Mouse (Mus musculus) liver, adult 2 months (tissue): ENCODE data around the gene Knstrn. TPM values are rescaled to one million over a fixed set of nuclear protein-coding genes. Genes with fewer than 3 reads are reported as not detected.

Source experiments
- DNase-seq: peaks from one replicate; pipeline ENCODE4 v3.0.0-alpha.2; 2011; ENCODE audit warnings: low read depth, low spot score; ENCODE audit errors: extremely low read depth
- H3K27ac ChIP-seq: fragments of 200-500 bp; replicated peaks from 2 replicates; pipeline ENCODE4 v1.5.1; 2012; ENCODE audit warnings: low read depth, mild to moderate bottlenecking, control low read depth, inconsistent platforms, low read length; ENCODE audit not compliant: insufficient read depth
- H3K27me3 ChIP-seq: fragments of 200-500 bp; 2 replicates; pipeline ENCODE4 v1.6.1; 2012; ENCODE audit warnings: mild to moderate bottlenecking, moderate library complexity, low read length, inconsistent platforms; ENCODE audit not compliant: control insufficient read depth, insufficient read depth
- H3K36me3 ChIP-seq: fragments of 200-500 bp; 2 replicates; pipeline ENCODE4 v1.6.1; 2012; ENCODE audit warnings: low read length, inconsistent platforms; ENCODE audit not compliant: control insufficient read depth, insufficient read depth
- H3K4me1 ChIP-seq: fragments of 200-500 bp; 2 replicates; pipeline ENCODE4 v1.6.1; 2011; ENCODE audit warnings: low read length; ENCODE audit not compliant: control insufficient read depth, insufficient read depth
- H3K4me3 ChIP-seq: fragments of 200-500 bp; 2 replicates; pipeline ENCODE4 v1.5.1; 2011; ENCODE audit warnings: low read depth, mild to moderate bottlenecking, control low read depth, low read length, moderate library complexity; ENCODE audit not compliant: insufficient read depth
- H3K79me2 ChIP-seq: fragments of 200-500 bp; 2 replicates; pipeline ENCODE4 v1.6.1; 2012; ENCODE audit warnings: inconsistent platforms, mild to moderate bottlenecking, low read length, moderate library complexity; ENCODE audit not compliant: control insufficient read depth, insufficient read depth
- H3K9ac ChIP-seq: fragments of 200-500 bp; 2 replicates; pipeline ENCODE4 v1.6.1; 2012; ENCODE audit warnings: low read depth, mild to moderate bottlenecking, control low read depth, inconsistent platforms, low read length
- CTCF ChIP-seq: fragments of 200-500 bp; IDR thresholded peaks from 2 replicates; pipeline ENCODE4 v1.5.1; 2011; ENCODE audit warnings: low read depth, low read length, control low read depth
- POLR2A ChIP-seq: fragments of 200-500 bp; IDR thresholded peaks from 2 replicates; pipeline ENCODE4 v1.6.1; 2011; ENCODE audit warnings: low read length, control low read depth; ENCODE audit not compliant: insufficient read depth; ENCODE audit errors: extremely low read depth
- WGBS: fragments of 180-500 bp; shearing (Covaris S2); methylation state at CpG from one replicate; pipeline ENCODE4 v1.1.7; 2018; 5-methylcytosine and 5-hydroxymethylcytosine counted together
- polyA plus RNA-seq: library from polyadenylated mRNA; depleted of rRNA; stranded (reverse); fragments of >200 nt; gene quantifications from 2 replicates; pipeline ENCODE4 v1.2.3, GENCODE M21; 2012
- total RNA-seq: library from RNA; depleted of rRNA; stranded (reverse); fragments of >200 nt; gene quantifications from 2 replicates; pipeline ENCODE4 v1.2.3, GENCODE M21; 2014

Knstrn gene
- total and polyA plus RNA-seq, 2 experiments = 0.22 to 0.83 TPM

GRCm38 (mm10) chr2:118851756-118852155 is 38.0 kb downstream of the Knstrn start:
- Histone ChIP-seq H3K4me3 (no peak overlapping the region), H3K79me2 (no peaks in the 10 kb centered on the region), H3K4me1 (no peaks in the 10 kb centered on the region), H3K27me3 (no peaks in the 10 kb centered on the region), H3K36me3 (no peaks in the 10 kb centered on the region), H3K9ac (no peak overlapping the region), H3K27ac (no peak overlapping the region)
- TF ChIP-seq CTCF = no peak
- no peak for DNase-seq
- 70% methylated on average over 3 of the region's 3 CpGs for WGBS

GRCm38 (mm10) chr2:118861454-118862339 is 47.9 kb downstream of the Knstrn start, which contains the start of gene Ivd:
Gene Ivd, plus strand, starts transcription at chr2:118861954.
- Histone ChIP-seq H3K36me3 (peaks cover 12% of the 10 kb centered on the region), H3K9ac (peak within 1 kb of the TSS; percentile 87), H3K79me2 (peaks cover 24% of the 10 kb centered on the region), H3K4me1 (peaks cover 8% of the 10 kb centered on the region; the same call in 1 of the 2 replicates), H3K27ac (peak within 1 kb of the TSS; percentile 77), H3K4me3 (peak within 1 kb of the TSS; percentile 72), H3K27me3 (no peaks in the 10 kb centered on the region)
- under 1% methylated on average over 34 of the region's 34 CpGs for WGBS
- peak; percentile 98 for DNase-seq
- TF ChIP-seq CTCF (no peak), POLR2A (peak; percentile 97)

GRCm38 (mm10) chr2:118862340-118862675 is 48.5 kb downstream of the Knstrn start:
- Histone ChIP-seq H3K9ac (peak overlapping the region; percentile 87), H3K27me3 (no peaks in the 10 kb centered on the region), H3K36me3 (peaks cover 12% of the 10 kb centered on the region), H3K79me2 (peaks cover 24% of the 10 kb centered on the region), H3K4me3 (peak overlapping the region; percentile 72), H3K4me1 (peaks cover 8% of the 10 kb centered on the region; the same call in 1 of the 2 replicates), H3K27ac (peak overlapping the region; percentile 77)
- DNase-seq = no peak
- 40% methylated on average over 2 of the region's 3 CpGs for WGBS
- TF ChIP-seq POLR2A = no peak
- no peak for TF ChIP-seq CTCF

GRCm38 (mm10) chr2:118870601-118871000 is 56.8 kb downstream of the Knstrn start:
- H3K36me3 ChIP-seq = peaks cover 16% of the 10 kb centered on the region
- no peak overlapping the region for H3K4me3 ChIP-seq
- H3K27me3 ChIP-seq = no peaks in the 10 kb centered on the region
- H3K79me2 ChIP-seq = peaks cover 7% of the 10 kb centered on the region; the same call in 1 of the 2 replicates
- TF ChIP-seq CTCF (no peak), POLR2A (no peak)
- H3K4me1 ChIP-seq = no peaks in the 10 kb centered on the region
- H3K9ac ChIP-seq = no peak overlapping the region
- 81% methylated on average over 3 of the region's 3 CpGs for WGBS
- H3K27ac ChIP-seq = no peak overlapping the region
- no peak for DNase-seq

GRCm38 (mm10) chr2:118871032-118871431 is 57.2 kb downstream of the Knstrn start:
- Histone ChIP-seq H3K4me1 (no peaks in the 10 kb centered on the region), H3K9ac (no peak overlapping the region), H3K4me3 (no peak overlapping the region), H3K36me3 (peaks cover 18% of the 10 kb centered on the region), H3K27me3 (no peaks in the 10 kb centered on the region), H3K79me2 (peaks cover 3% of the 10 kb centered on the region; the same call in 1 of the 2 replicates), H3K27ac (no peak overlapping the region)
- 78% methylated on average over 1 of the region's 1 CpGs for WGBS
- DNase-seq = no peak
- TF ChIP-seq CTCF (no peak), POLR2A (no peak)

GRCm38 (mm10) chr2:118873018-118873417 is 59.2 kb downstream of the Knstrn start:
- no peak for TF ChIP-seq CTCF
- no peak for TF ChIP-seq POLR2A
- Histone ChIP-seq H3K4me3 (no peak overlapping the region), H3K27ac (no peak overlapping the region), H3K79me2 (no peaks in the 10 kb centered on the region), H3K27me3 (no peaks in the 10 kb centered on the region), H3K9ac (no peak overlapping the region), H3K36me3 (peaks cover 24% of the 10 kb centered on the region), H3K4me1 (no peaks in the 10 kb centered on the region)
- DNase-seq = peak; percentile 24
- 79% methylated on average over 5 of the region's 5 CpGs for WGBS
